Mouse (Mus musculus) liver, embryonic 14.5 days (tissue): ENCODE results near the gene Fbxo24.

ENCODE experiments used
- CTCF ChIP-seq: IDR thresholded peaks from 2 replicates; pipeline ENCODE4 v1.5.1; 2016; ENCODE audit warnings: antibody characterized with exemption, low read depth, control low read depth
- EP300 ChIP-seq: IDR thresholded peaks from 2 replicates; pipeline ENCODE4 v1.6.1; 2016; ENCODE audit warnings: antibody characterized with exemption, low read depth

- no peak for TF ChIP-seq EP300
- TF ChIP-seq CTCF = no peak
Observed at GRCm38 (mm10) chr5:137601365-137601729, 27.5 kb downstream of the Fbxo24 start.
